Mouse (Mus musculus) CH12.LX (cell line): ENCODE results near the gene Defb45. TPM values are rescaled to one million over a fixed set of nuclear protein-coding genes. Genes with fewer than 3 reads are reported as not detected.

ENCODE experiments used
- DNase-seq: peaks from one replicate; pipeline ENCODE4 v3.0.0-alpha.2; 2013; ENCODE audit errors: extremely low read depth
- H3K27ac ChIP-seq: 2 replicates; pipeline ENCODE4 v1.5.1; 2012; ENCODE audit warnings: low read depth, mild to moderate bottlenecking, control low read depth, moderate library complexity; ENCODE audit not compliant: insufficient read depth
- H3K27me3 ChIP-seq: replicated peaks from 2 replicates; pipeline ENCODE3; 2012; ENCODE audit warnings: inconsistent platforms
- H3K36me3 ChIP-seq, 2 experiments: replicated peaks in 1 of 2; 2 replicates each; pipeline versions ENCODE3 to v1.6.1; 2012; ENCODE audit warnings: inconsistent platforms in 1 of 2, low read length in 1 of 2, mild to moderate bottlenecking in 1 of 2, mixed read lengths in 1 of 2, moderate library complexity in 1 of 2; ENCODE audit not compliant: control insufficient read depth in 1 of 2, insufficient read depth in 1 of 2
- H3K4me1 ChIP-seq, 2 experiments: 2 replicates each; pipeline ENCODE4 v1.6.1; 2012; ENCODE audit warnings: inconsistent platforms in 1 of 2, moderate library complexity in 1 of 2; ENCODE audit not compliant: insufficient read depth in 2 of 2, control insufficient read depth in 1 of 2
- H3K4me2 ChIP-seq: 2 replicates; pipeline ENCODE4 v1.6.1; 2012; ENCODE audit warnings: low read depth, mild to moderate bottlenecking, control low read depth; ENCODE audit not compliant: poor library complexity, insufficient read depth, severe bottlenecking
- H3K4me3 ChIP-seq, 3 experiments: fragments of 150-350 bp in 1 of 3; sonication (generic) in 1 of 3; replicated peaks in 1 of 3; 2 replicates each; pipeline versions ENCODE3 to v1.5.1; 2011 to 2012; ENCODE audit warnings: low read depth in 2 of 3, low read length in 2 of 3, mild to moderate bottlenecking in 2 of 3, moderate library complexity in 2 of 3, control low read depth in 1 of 3, improper control_type of control experiment in 1 of 3, inconsistent platforms in 1 of 3, mixed read lengths in 1 of 3; ENCODE audit not compliant: poor library complexity in 1 of 3
- H3K79me2 ChIP-seq: replicated peaks from 2 replicates; pipeline ENCODE4 v1.6.1; 2012; ENCODE audit warnings: mild to moderate bottlenecking, moderate library complexity; ENCODE audit not compliant: control insufficient read depth, poor library complexity, insufficient read depth, severe bottlenecking; ENCODE audit errors: extremely low read depth
- H3K9ac ChIP-seq: 2 replicates; pipeline ENCODE4 v1.6.1; 2012; ENCODE audit warnings: low read depth, mild to moderate bottlenecking, control low read depth, moderate library complexity; ENCODE audit not compliant: insufficient read depth
- H3K9me3 ChIP-seq: replicated peaks from 2 replicates; pipeline ENCODE3; 2012; ENCODE audit warnings: low read length, inconsistent platforms, mixed read lengths
- CHD1 ChIP-seq: IDR thresholded peaks from 2 replicates; pipeline ENCODE4 v1.6.1; 2012; ENCODE audit warnings: low read depth, low read length, improper control_type of control experiment, inconsistent platforms
- CTCF ChIP-seq, 2 experiments: IDR thresholded peaks in 1 of 2; conservative IDR thresholded peaks in 1 of 2; 2 replicates each; pipeline ENCODE4 v1.5.1; 2011 to 2012; ENCODE audit warnings: low read depth in 2 of 2, low read length in 2 of 2, improper control_type of control experiment in 1 of 2, inconsistent platforms in 1 of 2, mild to moderate bottlenecking in 1 of 2, moderate library complexity in 1 of 2
- HCFC1 ChIP-seq: IDR thresholded peaks from 2 replicates; pipeline ENCODE4 v1.6.1; 2012; ENCODE audit warnings: low read depth, mild to moderate bottlenecking, inconsistent platforms, low read length, improper control_type of control experiment
- JUN ChIP-seq: IDR thresholded peaks from 2 replicates; pipeline ENCODE4 v1.6.1; 2011; ENCODE audit warnings: low read depth, mild to moderate bottlenecking, low read length, improper control_type of control experiment, moderate library complexity; ENCODE audit not compliant: insufficient read depth
- JUND ChIP-seq: conservative IDR thresholded peaks from 2 replicates; pipeline ENCODE4 v1.6.1; 2011; ENCODE audit warnings: low read depth, low read length, improper control_type of control experiment
- MAZ ChIP-seq: IDR thresholded peaks from 2 replicates; pipeline ENCODE4 v1.6.1; 2012; ENCODE audit warnings: low read depth, mild to moderate bottlenecking, inconsistent platforms, low read length, improper control_type of control experiment, moderate library complexity
- MYC ChIP-seq: IDR thresholded peaks from 2 replicates; pipeline ENCODE4 v1.6.1; 2011; ENCODE audit warnings: low read depth, mild to moderate bottlenecking, improper control_type of control experiment, low read length
- NRF1 ChIP-seq: IDR thresholded peaks from 2 replicates; pipeline ENCODE4 v1.6.1; 2014; ENCODE audit warnings: low read depth, mild to moderate bottlenecking, inconsistent platforms, low read length, improper control_type of control experiment, moderate library complexity
- PAX5 ChIP-seq: IDR thresholded peaks from 2 replicates; pipeline ENCODE4 v1.6.1; 2012; ENCODE audit warnings: low read length, inconsistent platforms, mixed read lengths
- SMC3 ChIP-seq: IDR thresholded peaks from 2 replicates; pipeline ENCODE4 v1.6.1; 2011; ENCODE audit warnings: low read depth, low read length, improper control_type of control experiment
- TCF12 ChIP-seq: IDR thresholded peaks from 2 replicates; pipeline ENCODE4 v1.6.1; 2014; ENCODE audit warnings: low read depth, mild to moderate bottlenecking, inconsistent platforms, low read length, improper control_type of control experiment
- USF2 ChIP-seq: conservative IDR thresholded peaks from 2 replicates; pipeline ENCODE4 v1.6.1; 2011; ENCODE audit warnings: low read depth, low read length, improper control_type of control experiment
- dilution Hi-C: fragments of 300-500 bp; cut with MboI; formaldehyde crosslinking; loops from 2 replicates; pipeline ENCODE4 v1.14.3; 2020; ENCODE audit warnings: low sequenced_read_pairs; ENCODE audit not compliant: extremely low pct_unique_long_range_greater_than_20kb, extremely low pct_ligation_motif_present
- in situ Hi-C: fragments of 300-500 bp; cut with MboI; formaldehyde crosslinking; loops from 3 replicates; pipeline ENCODE4 v1.14.3; 2019; ENCODE audit warnings: low sequenced_read_pairs, low pct_ligation_motif_present, low pct_unique_long_range_greater_than_20kb, mixed read lengths
- polyA plus RNA-seq: library from polyadenylated mRNA; unstranded; fragments of >175 nt; gene quantifications from 2 replicates; pipeline ENCODE4 v1.2.1, GENCODE M21; 2012; ENCODE audit warnings: low read depth; ENCODE audit not compliant: insufficient read length
- total RNA-seq, 2 experiments: library from RNA; depleted of rRNA; stranded (reverse); fragments of 300-350 nt in 1 of 2; fragments of >200 nt in 1 of 2; gene quantifications; 2 replicates each; pipeline ENCODE4 v1.2.3; 2012 to 2014

The Defb45 gene
- total and polyA plus RNA-seq, 3 experiments, result not detected

GRCm38 (mm10) chr2:152604057-152604456 lies 4.9 kb upstream of the Defb45 start, which contains the start of gene Defb36:
Gene Defb36 (plus strand): TSS chr2:152604327.
- H3K36me3 ChIP-seq, result no peaks in the 10 kb centered on the region
- peak; percentile 37 for DNase-seq
- dilution Hi-C loops, result no loop called here

DNA sequence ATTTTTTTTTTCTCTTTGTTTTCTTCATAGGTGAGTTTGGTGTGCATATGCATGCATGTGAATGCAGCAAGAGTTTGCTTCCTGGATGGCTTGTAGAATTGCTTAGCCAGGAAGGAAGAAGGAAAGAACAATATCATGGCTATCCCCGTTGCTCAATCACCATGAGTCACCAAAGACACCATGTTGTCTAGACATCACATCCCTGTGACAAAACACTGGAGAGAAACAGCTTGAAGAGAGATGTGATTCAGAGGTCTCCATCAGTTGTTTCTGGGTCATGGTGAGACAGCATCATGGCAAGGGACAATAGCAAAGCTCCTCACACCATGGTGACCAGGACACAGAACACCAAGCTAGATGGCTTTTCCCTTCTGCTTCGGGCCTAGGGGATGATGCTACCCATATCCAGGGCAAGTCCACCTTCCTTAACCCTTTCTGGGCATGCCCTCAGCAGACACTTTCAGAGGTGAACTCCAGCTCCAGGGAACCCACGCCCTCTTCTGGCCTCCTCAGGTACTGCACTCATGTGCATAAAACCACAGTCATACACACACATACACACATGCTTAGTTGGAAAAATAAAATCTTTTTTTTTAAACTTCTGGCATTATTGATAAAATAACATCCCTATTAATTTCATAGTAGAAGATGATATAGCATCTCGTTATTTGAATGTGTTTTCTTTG lies 2.2 kb upstream of the Defb45 start:
- TF ChIP-seq HCFC1 (no peak), CTCF (conservative IDR thresholded peaks at IDR 0.05 in 1 of 2, IDR thresholded peaks at IDR 0.05 in 1 of 2; ENCODE audit: low read depth in 2 of 2, low read length in 2 of 2) (0 out of 4 replicates have a peak, but pooled peaks have one; percentile 22 to 30)
- TF ChIP-seq, all 38 proteins: peak for 1
- no peak for DNase-seq
- Histone ChIP-seq H3K9me3 (peaks cover 9% of the 10 kb centered on the region), H3K79me2 (no peaks in the 10 kb centered on the region), H3K9ac (no peak overlapping the region), H3K36me3 (no peaks in the 10 kb centered on the region), H3K27me3 (peaks cover 7% of the 10 kb centered on the region), H3K4me1 (peaks cover 3 to 9% of the 10 kb centered on the region in 2 experiments; a peak in 2 of 4 replicates), H3K4me2 (no peak overlapping the region), H3K4me3 (no peak overlapping the region), H3K27ac (no peak overlapping the region)
- in situ Hi-C loops, result no loop called here
- dilution Hi-C loops, result no loop called here

More at GRCm38 (mm10) chr2:152604057-152604456, 4.9 kb upstream of the Defb45 start, which contains the start of gene Defb36:
- no peak within 1 kb of the TSS for H3K4me2 ChIP-seq
- no peak within 1 kb of the TSS for H3K27ac ChIP-seq
- H3K9me3 ChIP-seq, result peaks cover 13% of the 10 kb centered on the region
- TF ChIP-seq SMC3 (peak; percentile 38; the same call in 1 of the 2 replicates), CTCF (conservative IDR thresholded peaks at IDR 0.05 in 1 of 2, IDR thresholded peaks at IDR 0.05 in 1 of 2; ENCODE audit: low read depth in 2 of 2, low read length in 2 of 2) (peak; percentile 26 to 69; a peak in 3 of 4 replicates), JUND (no peak), MAZ (no peak)
- no peaks in the 10 kb centered on the region for H3K79me2 ChIP-seq
- peaks cover 7% of the 10 kb centered on the region for H3K27me3 ChIP-seq
- H3K4me1 ChIP-seq, result peaks cover 0 to 2% of the 10 kb centered on the region in 2 experiments; a peak in 1 of 4 replicates
- H3K9ac ChIP-seq, result no peak within 1 kb of the TSS
- no peak within 1 kb of the TSS for H3K4me3 ChIP-seq
- in situ Hi-C loops, result no loop called here

GRCm38 (mm10) chr2:152600076-152600475 lies 877 bp upstream of the Defb45 start:
- Histone ChIP-seq H3K9me3 (peaks cover 9% of the 10 kb centered on the region), H3K4me2 (no peak overlapping the region), H3K9ac (no peak overlapping the region), H3K4me3 (no peak overlapping the region), H3K36me3 (no peaks in the 10 kb centered on the region), H3K4me1 (peaks cover 3 to 7% of the 10 kb centered on the region in 2 experiments; a peak in 2 of 4 replicates), H3K27me3 (peaks cover 6% of the 10 kb centered on the region), H3K79me2 (no peaks in the 10 kb centered on the region), H3K27ac (no peak overlapping the region)
- dilution Hi-C loops, result no loop called here
- DNase-seq, result no peak
- in situ Hi-C loops, result no loop called here
- no peak for TF ChIP-seq JUN
- no peak for TF ChIP-seq JUND
- TF ChIP-seq CHD1, result no peak
- no peak for TF ChIP-seq NRF1
- no peak for TF ChIP-seq USF2
- TF ChIP-seq TCF12, result no peak
- TF ChIP-seq MYC, result no peak
- no peak for TF ChIP-seq PAX5
